Mouse (Mus musculus) heart, postnatal 0 days (tissue): Measurements from ENCODE around the gene Kdm7a. TPM values are rescaled to one million over a fixed set of nuclear protein-coding genes. Genes with fewer than 3 reads are reported as not detected.

Source experiments
- ATAC-seq: fragments of 200-750 bp; cut with Nextera tagmentation; 2 replicates; pipeline ENCODE4 v1.8.0; 2017; ENCODE audit warnings: low read depth, moderate number of reproducible peaks, moderate library complexity; ENCODE audit not compliant: insufficient read depth
- DNase-seq: peaks from one replicate; pipeline ENCODE4 v3.0.0-alpha.2; 2016; ENCODE audit warnings: low spot score
- H3K27ac ChIP-seq: fragments of 300-500 bp; sonication (generic); 2 replicates; pipeline ENCODE4 v1.5.1; 2014; ENCODE audit warnings: low read depth, mild to moderate bottlenecking
- H3K27me3 ChIP-seq: fragments of 300-500 bp; sonication (generic); 2 replicates; pipeline ENCODE4 v1.6.1; 2014; ENCODE audit warnings: low read length, mixed read lengths; ENCODE audit not compliant: control insufficient read depth, insufficient read depth
- H3K36me3 ChIP-seq: fragments of 300-500 bp; sonication (generic); replicated peaks from 2 replicates; pipeline ENCODE4 v1.6.1; 2014; ENCODE audit warnings: low read length, mixed read lengths; ENCODE audit not compliant: control insufficient read depth, insufficient read depth
- H3K4me1 ChIP-seq: fragments of 300-500 bp; sonication (generic); 2 replicates; pipeline ENCODE4 v1.6.1; 2014; ENCODE audit warnings: antibody characterized with exemption; ENCODE audit not compliant: control insufficient read depth, insufficient read depth
- H3K4me2 ChIP-seq: fragments of 300-500 bp; sonication (generic); 2 replicates; pipeline ENCODE4 v1.6.1; 2014; ENCODE audit warnings: low read depth, mild to moderate bottlenecking, low read length, moderate library complexity
- H3K4me3 ChIP-seq: fragments of 300-500 bp; sonication (generic); 2 replicates; pipeline ENCODE4 v1.5.1; 2014; ENCODE audit warnings: low read depth, low read length
- H3K9ac ChIP-seq: fragments of 300-500 bp; sonication (generic); replicated peaks from 2 replicates; pipeline ENCODE4 v1.6.1; 2014; ENCODE audit warnings: low read depth, low read length, mixed read lengths
- H3K9me3 ChIP-seq: fragments of 300-500 bp; sonication (generic); replicated peaks from 2 replicates; pipeline ENCODE4 v1.6.1; 2016; ENCODE audit warnings: low read length; ENCODE audit not compliant: control insufficient read depth
- CTCF ChIP-seq: IDR thresholded peaks from 2 replicates; pipeline ENCODE4 v1.5.1; 2016; ENCODE audit warnings: antibody characterized with exemption, control low read depth, low read depth
- EP300 ChIP-seq: IDR thresholded peaks from 2 replicates; pipeline ENCODE4 v1.6.1; 2016; ENCODE audit warnings: antibody characterized with exemption, low read depth
- WGBS: fragments of 180-500 bp; shearing (Covaris S2); extraction: QIAGEN DNeasy Blood & Tissue Kit; methylation state at CpG from one replicate; pipeline ENCODE4 v1.1.7; 2014; 5-methylcytosine and 5-hydroxymethylcytosine counted together
- polyA plus RNA-seq: library from polyadenylated mRNA; unstranded; fragments of >200 nt; fragmentation: Nextera tagmentation; extraction: Ambion mirVana; gene quantifications from 2 replicates; pipeline ENCODE4 v1.2.1, GENCODE M21; 2015
- total RNA-seq: library from RNA; depleted of rRNA; stranded (reverse); fragments of >200 nt; gene quantifications from 2 replicates; pipeline ENCODE4 v1.2.3, GENCODE M21; 2014; ENCODE audit warnings: low replicate concordance

Gene Kdm7a
- total and polyA plus RNA-seq, 2 experiments from 2014 or later, result 4.0 to 10.1 TPM

GRCm38 (mm10) chr6:39230664-39231063, 24.1 kb upstream of the Kdm7a start:
- 74% methylated on average over 8 of the region's 8 CpGs for WGBS
- no peaks in the 10 kb centered on the region for H3K27me3 ChIP-seq

GRCm38 (mm10) chr6:39226610-39226955, 20.0 kb upstream of the Kdm7a start:
- Histone ChIP-seq H3K27me3 (no peaks in the 10 kb centered on the region), H3K27ac (peak overlapping the region; percentile 39), H3K4me3 (no peak overlapping the region), H3K4me1 (0 out of 2 replicates have a peak, but pooled peaks cover 6% of the 10 kb centered on the region), H3K9ac (no peak overlapping the region; the same call in 1 of the 2 replicates), H3K36me3 (no peaks in the 10 kb centered on the region), H3K4me2 (peak overlapping the region; percentile 28; the same call in 1 of the 2 replicates), H3K9me3 (no peaks in the 10 kb centered on the region)
- DNase-seq (no peak), ATAC-seq (no peak)
- 56% methylated on average over 9 of the region's 9 CpGs for WGBS
- no peak for TF ChIP-seq EP300
- TF ChIP-seq CTCF, result no peak

More at GRCm38 (mm10) chr6:39230664-39231063, 24.1 kb upstream of the Kdm7a start:
- TF ChIP-seq CTCF (no peak), EP300 (no peak)
- DNase-seq (no peak), ATAC-seq (no peak)
- no peak overlapping the region for H3K4me2 ChIP-seq
- no peak overlapping the region for H3K27ac ChIP-seq
- H3K4me3 ChIP-seq, result no peak overlapping the region
- no peaks in the 10 kb centered on the region for H3K9me3 ChIP-seq
- no peaks in the 10 kb centered on the region for H3K36me3 ChIP-seq
- 0 out of 2 replicates have a peak, but pooled peaks cover 6% of the 10 kb centered on the region for H3K4me1 ChIP-seq
- no peak overlapping the region for H3K9ac ChIP-seq

- H3K4me3 ChIP-seq, result no peak overlapping the region
- ATAC-seq (no peak), DNase-seq (no peak)
- peak overlapping the region; percentile 39 for H3K27ac ChIP-seq
- H3K27me3 ChIP-seq, result no peaks in the 10 kb centered on the region
- H3K4me1 ChIP-seq, result 0 out of 2 replicates have a peak, but pooled peaks cover 6% of the 10 kb centered on the region
- 29% methylated on average over 7 of the region's 7 CpGs for WGBS
- H3K9me3 ChIP-seq, result no peaks in the 10 kb centered on the region
- no peaks in the 10 kb centered on the region for H3K36me3 ChIP-seq
- peak overlapping the region; percentile 28; the same call in 1 of the 2 replicates for H3K4me2 ChIP-seq
- H3K9ac ChIP-seq, result no peak overlapping the region; the same call in 1 of the 2 replicates
- TF ChIP-seq EP300 (no peak), CTCF (no peak)
These were observed 19.5 kb upstream of the Kdm7a start for GRCm38 (mm10) chr6:39225876-39226609.

- H3K4me1 ChIP-seq, result 0 out of 2 replicates have a peak, but pooled peaks cover 6% of the 10 kb centered on the region
These were observed 16.8 kb upstream of the Kdm7a start for GRCm38 (mm10) chr6:39223328-39223885.

GRCm38 (mm10) chr6:39222487-39222886, 15.9 kb upstream of the Kdm7a start:
- Histone ChIP-seq H3K36me3 (no peaks in the 10 kb centered on the region), H3K27ac (no peak overlapping the region), H3K4me3 (no peak overlapping the region), H3K9ac (no peak overlapping the region), H3K9me3 (no peaks in the 10 kb centered on the region), H3K4me2 (no peak overlapping the region), H3K27me3 (no peaks in the 10 kb centered on the region), H3K4me1 (0 out of 2 replicates have a peak, but pooled peaks cover 6% of the 10 kb centered on the region)
- DNase-seq (no peak), ATAC-seq (no peak)
- TF ChIP-seq EP300 (no peak), CTCF (no peak)
- 74% methylated on average over 5 of the region's 5 CpGs for WGBS

More at GRCm38 (mm10) chr6:39223328-39223885, 16.8 kb upstream of the Kdm7a start:
- Histone ChIP-seq H3K36me3 (no peaks in the 10 kb centered on the region), H3K4me2 (no peak overlapping the region), H3K27ac (no peak overlapping the region), H3K9ac (no peak overlapping the region), H3K27me3 (no peaks in the 10 kb centered on the region), H3K4me3 (no peak overlapping the region), H3K9me3 (no peaks in the 10 kb centered on the region)
- DNase-seq (no peak), ATAC-seq (no peak)
- WGBS, result 86% methylated on average over 5 of the region's 5 CpGs
- TF ChIP-seq EP300, result no peak
- no peak for TF ChIP-seq CTCF
